Mouse (Mus musculus) heart, embryonic 16.5 days (tissue): ENCODE measurements around the gene Stat4. TPM values are rescaled to one million over a fixed set of nuclear protein-coding genes. Genes with fewer than 3 reads are reported as not detected.

Source experiments
- ATAC-seq: fragments of 200-750 bp; cut with Nextera tagmentation; replicated peaks from 2 replicates; pipeline ENCODE4 v1.8.0; 2017; ENCODE audit warnings: moderate number of reproducible peaks; ENCODE audit not compliant: insufficient read depth, low FRiP score; ENCODE audit errors: extremely low read depth
- H3K27ac ChIP-seq: fragments of 300-500 bp; sonication (generic); 2 replicates; pipeline ENCODE4 v1.5.1; 2014; ENCODE audit warnings: mild to moderate bottlenecking, low read length, control low read depth, moderate library complexity
- H3K27me3 ChIP-seq: fragments of 300-500 bp; sonication (generic); 2 replicates; pipeline ENCODE4 v1.6.1; 2014; ENCODE audit warnings: low read length, mixed read lengths; ENCODE audit not compliant: control insufficient read depth, insufficient read depth
- H3K36me3 ChIP-seq: fragments of 300-500 bp; sonication (generic); 2 replicates; pipeline ENCODE4 v1.6.1; 2014; ENCODE audit not compliant: control insufficient read depth, insufficient read depth
- H3K4me1 ChIP-seq: fragments of 300-500 bp; sonication (generic); 2 replicates; pipeline ENCODE4 v1.6.1; 2014; ENCODE audit warnings: low read length, mixed read lengths; ENCODE audit not compliant: control insufficient read depth, insufficient read depth
- H3K4me2 ChIP-seq: fragments of 300-500 bp; sonication (generic); 2 replicates; pipeline ENCODE4 v1.6.1; 2014; ENCODE audit warnings: low read depth, mild to moderate bottlenecking, control low read depth, low read length
- H3K4me3 ChIP-seq: fragments of 300-500 bp; sonication (generic); 2 replicates; pipeline ENCODE4 v1.5.1; 2014; ENCODE audit warnings: mild to moderate bottlenecking, control low read depth, low read length
- H3K9ac ChIP-seq: fragments of 300-500 bp; sonication (generic); 2 replicates; pipeline ENCODE4 v1.6.1; 2014; ENCODE audit warnings: low read length, control low read depth
- H3K9me3 ChIP-seq: fragments of 300-500 bp; sonication (generic); replicated peaks from 2 replicates; pipeline ENCODE4 v1.6.1; 2016; ENCODE audit warnings: low read length; ENCODE audit not compliant: control insufficient read depth
- WGBS: fragments of 180-500 bp; shearing (Covaris S2); extraction: QIAGEN DNeasy Blood & Tissue Kit; methylation state at CpG from one replicate; pipeline ENCODE4 v1.1.7; 2014; 5-methylcytosine and 5-hydroxymethylcytosine counted together
- polyA plus RNA-seq: library from polyadenylated mRNA; unstranded; fragments of >200 nt; fragmentation: Nextera tagmentation; extraction: Ambion mirVana; gene quantifications from 2 replicates; pipeline ENCODE4 v1.2.1, GENCODE M21; 2015

Gene Stat4
- polyA plus RNA-seq, 1 experiment from 2014 or later: 6.1 TPM

GRCm38 (mm10) chr1:51991983-51992609 is 5.1 kb downstream of the Stat4 start:
- Histone ChIP-seq H3K4me1 (peaks cover 20% of the 10 kb centered on the region), H3K36me3 (no peaks in the 10 kb centered on the region), H3K27me3 (no peaks in the 10 kb centered on the region), H3K27ac (peak overlapping the region; percentile 41), H3K9me3 (no peaks in the 10 kb centered on the region), H3K4me3 (no peak overlapping the region), H3K4me2 (no peak overlapping the region), H3K9ac (no peak overlapping the region)
- no peak for ATAC-seq
- 58% methylated on average over 8 of the region's 8 CpGs for WGBS

- 44% methylated on average over 3 of the region's 3 CpGs for WGBS
- Histone ChIP-seq H3K4me2 (no peak overlapping the region), H3K4me3 (no peak overlapping the region), H3K9me3 (no peaks in the 10 kb centered on the region), H3K36me3 (no peaks in the 10 kb centered on the region), H3K27ac (peak overlapping the region; percentile 93), H3K27me3 (no peaks in the 10 kb centered on the region), H3K9ac (no peak overlapping the region), H3K4me1 (peaks cover 20% of the 10 kb centered on the region)
- no peak for ATAC-seq
Measured at GRCm38 (mm10) chr1:51996056-51996455, 9.1 kb downstream of the Stat4 start.

- Histone ChIP-seq H3K4me1 (peaks cover 20% of the 10 kb centered on the region), H3K36me3 (no peaks in the 10 kb centered on the region), H3K27ac (peak overlapping the region; percentile 93), H3K9me3 (no peaks in the 10 kb centered on the region), H3K27me3 (no peaks in the 10 kb centered on the region), H3K4me3 (no peak overlapping the region), H3K4me2 (peak overlapping the region; percentile 14; the same call in 1 of the 2 replicates), H3K9ac (no peak overlapping the region)
- WGBS: 14% methylated on average over 11 of the region's 11 CpGs
- peak; percentile 86 for ATAC-seq
Measured at GRCm38 (mm10) chr1:51996751-51997659, 10.1 kb downstream of the Stat4 start.

GRCm38 (mm10) chr1:51998542-51998941 is 11.6 kb downstream of the Stat4 start:
- no peak for ATAC-seq
- H3K27me3 ChIP-seq: no peaks in the 10 kb centered on the region
- no peak overlapping the region for H3K27ac ChIP-seq
- no peak overlapping the region for H3K9ac ChIP-seq
- H3K4me2 ChIP-seq: no peak overlapping the region
- H3K4me3 ChIP-seq: no peak overlapping the region
- no peaks in the 10 kb centered on the region for H3K36me3 ChIP-seq
- no peaks in the 10 kb centered on the region for H3K9me3 ChIP-seq
- peaks cover 11% of the 10 kb centered on the region; the same call in 1 of the 2 replicates for H3K4me1 ChIP-seq
- whole genome bisulfite sequencing: 39% methylated on average over 5 of the region's 5 CpGs

GRCm38 (mm10) chr1:52004096-52004495 is 17.1 kb downstream of the Stat4 start:
- Histone ChIP-seq H3K27me3 (no peaks in the 10 kb centered on the region), H3K9ac (no peak overlapping the region), H3K4me1 (peaks cover 3% of the 10 kb centered on the region; the same call in 1 of the 2 replicates), H3K4me2 (no peak overlapping the region), H3K9me3 (no peaks in the 10 kb centered on the region), H3K4me3 (no peak overlapping the region), H3K27ac (no peak overlapping the region), H3K36me3 (no peaks in the 10 kb centered on the region)
- no peak for ATAC-seq
- WGBS: 22% methylated on average over 8 of the region's 8 CpGs

GRCm38 (mm10) chr1:52008443-52008842 is 21.5 kb downstream of the Stat4 start:
- Histone ChIP-seq H3K9ac (peak overlapping the region; percentile 57), H3K4me3 (peak overlapping the region; percentile 52), H3K27ac (no peak overlapping the region), H3K4me2 (peak overlapping the region; percentile 67), H3K9me3 (no peaks in the 10 kb centered on the region), H3K4me1 (peaks cover 3% of the 10 kb centered on the region; the same call in 1 of the 2 replicates), H3K27me3 (no peaks in the 10 kb centered on the region), H3K36me3 (no peaks in the 10 kb centered on the region)
- ATAC-seq: peak; percentile 63
- 4% methylated on average over 11 of the region's 11 CpGs for WGBS

GRCm38 (mm10) chr1:52008947-52009346 is 22.0 kb downstream of the Stat4 start:
- Histone ChIP-seq H3K36me3 (no peaks in the 10 kb centered on the region), H3K4me3 (peak overlapping the region; percentile 52), H3K27me3 (no peaks in the 10 kb centered on the region), H3K27ac (no peak overlapping the region), H3K4me1 (peaks cover 3% of the 10 kb centered on the region; the same call in 1 of the 2 replicates), H3K9me3 (no peaks in the 10 kb centered on the region), H3K9ac (peak overlapping the region; percentile 57), H3K4me2 (peak overlapping the region; percentile 67)
- 4% methylated on average over 12 of the region's 12 CpGs for WGBS
- 0 out of 2 replicates have a peak, but pooled peaks have one; percentile 37 for ATAC-seq

GRCm38 (mm10) chr1:52010741-52011140 is 23.8 kb downstream of the Stat4 start:
- Histone ChIP-seq H3K4me2 (no peak overlapping the region), H3K9me3 (no peaks in the 10 kb centered on the region), H3K27ac (no peak overlapping the region), H3K9ac (no peak overlapping the region), H3K36me3 (no peaks in the 10 kb centered on the region), H3K4me1 (peaks cover 3% of the 10 kb centered on the region; the same call in 1 of the 2 replicates), H3K27me3 (no peaks in the 10 kb centered on the region), H3K4me3 (no peak overlapping the region)
- ATAC-seq: no peak
- 72% methylated on average over 5 of the region's 5 CpGs for WGBS

- Histone ChIP-seq H3K4me2 (no peak overlapping the region), H3K27ac (no peak overlapping the region), H3K4me1 (peaks cover 3% of the 10 kb centered on the region; the same call in 1 of the 2 replicates), H3K4me3 (no peak overlapping the region), H3K36me3 (no peaks in the 10 kb centered on the region), H3K27me3 (no peaks in the 10 kb centered on the region), H3K9me3 (no peaks in the 10 kb centered on the region), H3K9ac (no peak overlapping the region)
- no peak for ATAC-seq
- 70% methylated on average over 3 of the region's 3 CpGs for WGBS
Measured at GRCm38 (mm10) chr1:52011227-52011626, 24.3 kb downstream of the Stat4 start.
